Mouse (Mus musculus) heart, embryonic 10.5 days (tissue): ENCODE results near the gene Tspyl3. TPM values are rescaled to one million over a fixed set of nuclear protein-coding genes. Genes with fewer than 3 reads are reported as not detected.

Experiments used
- DNase-seq: peaks from one replicate; pipeline ENCODE4 v3.0.0-alpha.2; 2017; ENCODE audit warnings: low spot score
- H3K27ac ChIP-seq: fragments of 300-500 bp; sonication (generic); 2 replicates; pipeline ENCODE4 v1.5.1; 2016; ENCODE audit warnings: mild to moderate bottlenecking
- H3K27me3 ChIP-seq: fragments of 300-500 bp; sonication (generic); 2 replicates; pipeline ENCODE4 v1.6.1; 2016; ENCODE audit warnings: mild to moderate bottlenecking; ENCODE audit not compliant: poor library complexity, insufficient read depth, severe bottlenecking
- H3K36me3 ChIP-seq: fragments of 300-500 bp; sonication (generic); 2 replicates; pipeline ENCODE4 v1.6.1; 2016; ENCODE audit warnings: mild to moderate bottlenecking, moderate library complexity
- H3K4me1 ChIP-seq: fragments of 300-500 bp; sonication (generic); 2 replicates; pipeline ENCODE4 v1.6.1; 2016; ENCODE audit warnings: mild to moderate bottlenecking
- H3K4me3 ChIP-seq: fragments of 300-500 bp; sonication (generic); 2 replicates; pipeline ENCODE4 v1.5.1; 2016; ENCODE audit warnings: mild to moderate bottlenecking, moderate library complexity
- H3K9me3 ChIP-seq: fragments of 300-500 bp; sonication (generic); 2 replicates; pipeline ENCODE4 v1.6.1; 2016; ENCODE audit warnings: mild to moderate bottlenecking, moderate library complexity
- WGBS: fragments of 180-500 bp; shearing (Covaris S2); methylation state at CpG from one replicate; pipeline ENCODE4 v1.1.7; 2016; 5-methylcytosine and 5-hydroxymethylcytosine counted together
- polyA plus RNA-seq: library from polyadenylated mRNA; unstranded; fragments of >200 nt; fragmentation: Nextera tagmentation; extraction: Ambion mirVana; gene quantifications from 2 replicates; pipeline ENCODE4 v1.2.1, GENCODE M21; 2016

Gene Tspyl3
- polyA plus RNA-seq, 1 experiment from 2014 or later, result 8.8 TPM

- 38% methylated on average over 4 of the region's 4 CpGs for WGBS
- Histone ChIP-seq H3K4me1 (peaks cover 29% of the 10 kb centered on the region), H3K36me3 (peaks cover 4% of the 10 kb centered on the region; the same call in 1 of the 2 replicates), H3K4me3 (no peak overlapping the region), H3K9me3 (no peaks in the 10 kb centered on the region), H3K27me3 (no peaks in the 10 kb centered on the region), H3K27ac (0 out of 2 replicates have a peak overlapping the region, but pooled peaks have one; percentile 18)
- no peak for DNase-seq
Measured at GRCm38 (mm10) chr2:153221620-153222019, 3.6 kb downstream of the Tspyl3 start.

GRCm38 (mm10) chr2:153218516-153218915, 6.7 kb downstream of the Tspyl3 start:
- DNase-seq, result no peak
- Histone ChIP-seq H3K27ac (no peak overlapping the region), H3K27me3 (no peaks in the 10 kb centered on the region), H3K4me1 (peaks cover 33% of the 10 kb centered on the region), H3K36me3 (peaks cover 4% of the 10 kb centered on the region; the same call in 1 of the 2 replicates), H3K9me3 (no peaks in the 10 kb centered on the region), H3K4me3 (no peak overlapping the region)
- WGBS, result 64% methylated on average over 3 of the region's 3 CpGs

GRCm38 (mm10) chr2:153217826-153218340, 7.4 kb downstream of the Tspyl3 start:
- H3K9me3 ChIP-seq, result no peaks in the 10 kb centered on the region
- no peak for DNase-seq
- H3K36me3 ChIP-seq, result peaks cover 4% of the 10 kb centered on the region; the same call in 1 of the 2 replicates
- no peaks in the 10 kb centered on the region for H3K27me3 ChIP-seq
- 50% methylated on average over 10 of the region's 10 CpGs for WGBS
- no peak overlapping the region for H3K27ac ChIP-seq
- peaks cover 33% of the 10 kb centered on the region for H3K4me1 ChIP-seq
- no peak overlapping the region for H3K4me3 ChIP-seq

GRCm38 (mm10) chr2:153215421-153215820, 9.8 kb downstream of the Tspyl3 start:
- Histone ChIP-seq H3K9me3 (no peaks in the 10 kb centered on the region), H3K36me3 (peaks cover 5% of the 10 kb centered on the region; the same call in 1 of the 2 replicates), H3K4me3 (no peak overlapping the region), H3K27ac (no peak overlapping the region), H3K27me3 (no peaks in the 10 kb centered on the region), H3K4me1 (peaks cover 33% of the 10 kb centered on the region)
- DNase-seq, result no peak
- WGBS, result 66% methylated on average over 4 of the region's 4 CpGs

DNA sequence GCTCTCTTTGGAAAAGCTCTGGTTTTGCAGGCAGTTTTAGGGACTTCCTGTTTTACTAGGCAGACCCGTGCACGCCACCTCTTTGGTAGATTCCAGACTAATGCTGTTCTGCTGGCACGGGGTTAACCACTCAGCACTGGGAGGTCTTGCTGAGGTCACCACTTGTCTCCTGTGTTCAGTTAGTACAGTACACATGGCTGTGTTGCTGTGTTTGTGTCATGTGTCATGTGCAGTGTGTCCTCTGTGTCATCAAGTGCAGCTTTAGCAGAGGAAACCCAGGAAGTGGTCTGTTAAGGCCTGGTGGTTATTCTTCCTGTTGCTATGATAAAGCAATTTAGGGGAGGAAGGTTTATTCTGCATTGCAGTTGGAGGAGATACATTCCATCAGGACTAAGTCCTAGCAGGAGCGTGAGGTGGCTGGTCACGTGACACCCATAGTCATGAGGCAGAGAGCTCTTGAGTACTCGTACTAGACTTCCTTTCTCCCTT, 10.4 kb downstream of the Tspyl3 start:
- H3K4me3 ChIP-seq, result no peak overlapping the region
- H3K27ac ChIP-seq, result peak overlapping the region; percentile 22; the same call in 1 of the 2 replicates
- 49% methylated on average over 6 of the region's 6 CpGs for WGBS
- no peak for DNase-seq
- no peaks in the 10 kb centered on the region for H3K27me3 ChIP-seq
- H3K36me3 ChIP-seq, result peaks cover 10% of the 10 kb centered on the region
- peaks cover 33% of the 10 kb centered on the region for H3K4me1 ChIP-seq
- H3K9me3 ChIP-seq, result no peaks in the 10 kb centered on the region

- no peak for DNase-seq
- WGBS, result 91% methylated on average over 4 of the region's 4 CpGs
- H3K4me1 ChIP-seq, result peaks cover 25% of the 10 kb centered on the region
- no peak overlapping the region for H3K4me3 ChIP-seq
- peaks cover 25% of the 10 kb centered on the region for H3K36me3 ChIP-seq
- H3K9me3 ChIP-seq, result no peaks in the 10 kb centered on the region
- no peak overlapping the region for H3K27ac ChIP-seq
- H3K27me3 ChIP-seq, result no peaks in the 10 kb centered on the region
Measured at GRCm38 (mm10) chr2:153213351-153213750, 11.9 kb downstream of the Tspyl3 start.

DNA sequence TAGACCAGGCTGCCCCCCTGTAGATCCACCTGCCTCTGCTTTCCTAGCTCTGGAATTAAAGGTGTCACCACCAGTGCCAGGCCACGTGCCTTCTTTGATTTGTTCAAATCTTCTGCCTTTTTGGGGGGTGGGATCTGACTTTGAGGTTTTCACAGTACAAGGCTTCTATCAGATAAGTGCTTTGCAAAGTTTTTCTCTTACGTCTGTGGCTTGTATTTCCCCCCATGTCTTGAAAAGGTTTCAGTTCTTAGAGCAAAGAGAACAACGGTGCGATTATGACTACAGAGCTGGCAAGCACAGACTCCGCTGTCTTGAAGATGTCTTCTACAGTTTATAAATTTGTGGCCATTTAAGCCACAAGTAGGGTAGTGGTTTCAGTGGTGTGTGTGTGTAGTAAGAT, 13.8 kb downstream of the Tspyl3 start:
- H3K9me3 ChIP-seq, result no peaks in the 10 kb centered on the region
- H3K4me1 ChIP-seq, result peaks cover 18% of the 10 kb centered on the region
- 90% methylated on average over 5 of the region's 5 CpGs for WGBS
- peaks cover 42% of the 10 kb centered on the region for H3K36me3 ChIP-seq
- no peak for DNase-seq
- H3K4me3 ChIP-seq, result no peak overlapping the region
- H3K27ac ChIP-seq, result no peak overlapping the region
- H3K27me3 ChIP-seq, result no peaks in the 10 kb centered on the region

GRCm38 (mm10) chr2:153209286-153209685, 16.0 kb downstream of the Tspyl3 start:
- WGBS, result 93% methylated on average over 5 of the region's 5 CpGs
- H3K4me3 ChIP-seq, result no peak overlapping the region
- H3K27ac ChIP-seq, result no peak overlapping the region
- peaks cover 64% of the 10 kb centered on the region for H3K36me3 ChIP-seq
- no peaks in the 10 kb centered on the region for H3K27me3 ChIP-seq
- no peaks in the 10 kb centered on the region for H3K9me3 ChIP-seq
- peaks cover 5% of the 10 kb centered on the region for H3K4me1 ChIP-seq
- no peak for DNase-seq

DNA sequence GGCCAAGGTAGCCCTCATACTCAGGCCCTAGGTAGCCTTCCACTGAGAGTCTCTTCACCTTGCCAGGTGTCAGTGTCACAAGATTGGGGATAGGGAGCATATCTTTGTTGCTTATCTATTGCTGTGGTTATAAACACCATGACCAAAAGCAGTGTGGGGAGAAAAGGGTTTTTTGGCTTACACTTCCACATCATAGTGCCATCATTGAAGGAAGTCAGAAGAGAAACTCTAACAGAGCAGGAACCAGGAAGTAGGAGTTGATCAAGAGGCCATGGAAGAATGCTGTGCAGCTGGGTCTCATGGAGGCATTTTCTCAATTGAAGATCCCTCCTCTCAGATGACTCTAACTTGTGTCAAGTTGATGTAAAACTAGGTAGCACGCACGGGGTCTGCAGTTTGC, 17.1 kb downstream of the Tspyl3 start:
- Histone ChIP-seq H3K27me3 (no peaks in the 10 kb centered on the region), H3K9me3 (no peaks in the 10 kb centered on the region), H3K4me3 (no peak overlapping the region), H3K36me3 (peaks cover 71% of the 10 kb centered on the region), H3K4me1 (no peaks in the 10 kb centered on the region), H3K27ac (no peak overlapping the region)
- 84% methylated on average over 2 of the region's 2 CpGs for WGBS
- DNase-seq, result no peak

- Histone ChIP-seq H3K27ac (no peak overlapping the region), H3K27me3 (no peaks in the 10 kb centered on the region), H3K4me3 (no peak overlapping the region), H3K9me3 (no peaks in the 10 kb centered on the region), H3K36me3 (peaks cover 87% of the 10 kb centered on the region), H3K4me1 (peaks cover 9% of the 10 kb centered on the region)
- 84% methylated on average over 1 of the region's 1 CpGs for WGBS
- no peak for DNase-seq
Measured at GRCm38 (mm10) chr2:153202766-153203165, 22.5 kb downstream of the Tspyl3 start.

DNA sequence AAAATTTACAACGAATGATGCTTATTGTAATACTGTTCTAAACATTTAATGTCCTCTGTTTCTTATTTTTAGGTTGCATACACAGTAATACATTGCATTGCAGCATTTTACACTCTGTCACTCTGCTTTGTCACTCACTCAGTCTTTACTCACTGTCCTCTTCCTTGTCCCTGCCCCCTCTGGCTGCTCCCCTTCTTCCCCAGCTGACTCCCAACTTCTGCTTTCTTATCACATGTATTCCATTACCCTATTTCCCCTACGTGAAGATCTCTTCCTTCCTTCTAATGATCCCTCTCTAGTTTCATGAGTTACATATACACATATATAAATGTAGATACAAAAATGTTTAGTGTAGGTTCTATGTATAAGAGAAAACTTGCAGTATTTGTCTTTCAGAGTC, 26.1 kb downstream of the Tspyl3 start:
- Histone ChIP-seq H3K9me3 (no peaks in the 10 kb centered on the region), H3K4me1 (peaks cover 9% of the 10 kb centered on the region), H3K36me3 (peaks cover 81% of the 10 kb centered on the region), H3K27ac (no peak overlapping the region), H3K27me3 (no peaks in the 10 kb centered on the region), H3K4me3 (no peak overlapping the region)
- DNase-seq, result no peak
- WGBS, result 79% methylated on average over 2 of the region's 2 CpGs

GRCm38 (mm10) chr2:153198485-153198884, 26.8 kb downstream of the Tspyl3 start:
- WGBS, result 54% methylated on average over 5 of the region's 5 CpGs
- peaks cover 9% of the 10 kb centered on the region for H3K4me1 ChIP-seq
- no peaks in the 10 kb centered on the region for H3K27me3 ChIP-seq
- DNase-seq, result no peak
- no peak overlapping the region for H3K4me3 ChIP-seq
- no peaks in the 10 kb centered on the region for H3K9me3 ChIP-seq
- peak overlapping the region; percentile 59 for H3K27ac ChIP-seq
- peaks cover 79% of the 10 kb centered on the region for H3K36me3 ChIP-seq

GRCm38 (mm10) chr2:153194255-153194654, 31.0 kb downstream of the Tspyl3 start:
- no peak overlapping the region for H3K4me3 ChIP-seq
- no peak overlapping the region for H3K27ac ChIP-seq
- 92% methylated on average over 3 of the region's 3 CpGs for WGBS
- DNase-seq, result no peak
- peaks cover 87% of the 10 kb centered on the region for H3K36me3 ChIP-seq
- H3K4me1 ChIP-seq, result peaks cover 9% of the 10 kb centered on the region
- H3K9me3 ChIP-seq, result no peaks in the 10 kb centered on the region
- no peaks in the 10 kb centered on the region for H3K27me3 ChIP-seq

DNA sequence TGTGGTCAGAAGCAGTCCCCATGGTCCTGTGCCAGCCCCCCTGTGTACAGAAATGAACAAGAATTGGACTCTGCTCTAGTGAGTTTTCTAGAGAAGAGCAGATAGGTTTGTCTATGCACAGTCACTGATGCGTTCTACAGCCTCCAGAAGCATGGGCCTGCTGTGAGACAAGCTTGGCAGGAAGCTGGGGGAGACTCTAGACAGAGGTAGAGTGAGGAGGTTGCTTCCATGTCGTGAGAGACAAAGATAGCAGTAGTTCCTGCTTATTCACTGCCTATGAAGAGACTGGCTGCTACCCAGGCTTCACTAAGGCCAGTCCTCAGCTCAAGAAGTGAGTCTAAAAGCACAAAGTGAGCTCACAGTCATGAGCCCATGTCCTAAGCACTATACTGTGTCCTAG, 34.0 kb downstream of the Tspyl3 start:
- Histone ChIP-seq H3K4me1 (no peaks in the 10 kb centered on the region), H3K36me3 (peaks cover 95% of the 10 kb centered on the region), H3K9me3 (no peaks in the 10 kb centered on the region), H3K27ac (no peak overlapping the region), H3K27me3 (no peaks in the 10 kb centered on the region), H3K4me3 (no peak overlapping the region)
- DNase-seq, result no peak
- 82% methylated on average over 2 of the region's 2 CpGs for WGBS
